Mouse (Mus musculus): ENCODE data around the gene Usmg5.

DNA sequence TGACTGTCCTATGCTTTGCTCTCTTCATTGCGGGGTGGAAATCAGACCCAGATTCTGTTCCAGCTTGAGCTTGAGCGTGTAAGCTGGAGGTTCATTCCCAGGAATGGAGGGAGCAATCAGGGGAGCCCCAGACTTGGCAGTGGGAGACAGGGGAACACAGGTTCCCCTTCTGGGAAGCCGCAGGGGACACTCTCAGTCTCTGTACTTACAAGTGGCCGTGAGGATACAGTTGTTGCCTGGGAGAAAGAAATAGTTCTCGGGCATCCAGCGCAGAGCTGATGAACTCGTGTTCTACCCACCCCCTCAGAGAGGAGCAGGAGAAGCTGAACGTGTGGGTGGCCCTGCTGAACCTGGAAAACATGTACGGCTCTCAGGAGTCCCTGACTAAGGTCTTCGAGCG lies 38.4 kb upstream of the Usmg5 start:
- TF ChIP-seq CTCF (IDR thresholded peaks at IDR 0.05; ENCODE audit: insufficient read depth, low read length) (no peak), POLR2A (IDR thresholded peaks at IDR 0.05; ENCODE audit: borderline replicate concordance, extremely low read depth, low read depth, low read length) (no peak)
